Mouse (Mus musculus): ENCODE data around the gene Cd5l. TPM values are rescaled to one million over a fixed set of nuclear protein-coding genes. Genes with fewer than 3 reads are reported as not detected.
A peak's percentile ranks its signal among the peaks of the same experiment; 100 is the strongest.

Cd5l gene
- total RNA-seq (2012; rRNA removed) (0.13 and 0.17 TPM in 2 replicates), total RNA-seq (2014; rRNA removed) (0.11 and 0.15 TPM in 2 replicates), polyA plus RNA-seq (2012; ENCODE audit: insufficient read length, low read depth) (0.11 TPM in 1 of 2 replicates, not detected in the other)

- DNase-seq (ENCODE audit: extremely low read depth), result no peak
- in situ Hi-C loops (cut with MboI; ENCODE audit: low pct_ligation_motif_present, low pct_unique_long_range_greater_than_20kb, low sequenced_read_pairs) (no loop called here), dilution Hi-C loops (cut with MboI; ENCODE audit: extremely low pct_ligation_motif_present, extremely low pct_unique_long_range_greater_than_20kb, low sequenced_read_pairs) (no loop called here)
- no peaks in the 10 kb centered on the region for H3K27me3 ChIP-seq (replicated peaks)
- H3K9ac ChIP-seq (ENCODE audit: insufficient read depth, low read depth), result no peak within 1 kb of the TSS
- no peak for TF ChIP-seq BHLHE40 (IDR thresholded peaks at IDR 0.05; ENCODE audit: low read depth, low read length)
- no peak for TF ChIP-seq PAX5 (IDR thresholded peaks at IDR 0.05; ENCODE audit: low read length)
- TF ChIP-seq ZC3H11A (IDR thresholded peaks at IDR 0.05; ENCODE audit: low read depth, low read length), result no peak
- TF ChIP-seq JUN (IDR thresholded peaks at IDR 0.05; ENCODE audit: insufficient read depth, low read depth, low read length), result no peak
- no peak for TF ChIP-seq MAFK (IDR thresholded peaks at IDR 0.05; ENCODE audit: insufficient replicate concordance, low read length)
- TF ChIP-seq JUND (conservative IDR thresholded peaks at IDR 0.05; ENCODE audit: low read depth, low read length), result no peak
- TF ChIP-seq E2F4 (IDR thresholded peaks at IDR 0.05; ENCODE audit: insufficient replicate concordance, low read depth, low read length), result no peak
- no peak for TF ChIP-seq CHD1 (IDR thresholded peaks at IDR 0.05; ENCODE audit: low read depth, low read length)
- no peak for TF ChIP-seq ETS1 (conservative IDR thresholded peaks at IDR 0.05; ENCODE audit: low read depth, low read length)
- TF ChIP-seq POLR2AphosphoS2 (IDR thresholded peaks at IDR 0.05; ENCODE audit: low read depth, low read length), result no peak
- TF ChIP-seq HCFC1 (IDR thresholded peaks at IDR 0.05; ENCODE audit: low read depth, low read length), result no peak
- no peak for TF ChIP-seq ZNF384 (IDR thresholded peaks at IDR 0.05; ENCODE audit: low read depth, low read length)
- TF ChIP-seq NELFE (IDR thresholded peaks at IDR 0.05; ENCODE audit: low read depth, low read length), result no peak
- no peak for TF ChIP-seq USF2 (conservative IDR thresholded peaks at IDR 0.05; ENCODE audit: low read depth, low read length)
- no peak for TF ChIP-seq CHD2 (IDR thresholded peaks at IDR 0.05; ENCODE audit: low read length)
- no peaks in the 10 kb centered on the region for H3K79me2 ChIP-seq (replicated peaks; ENCODE audit: control insufficient read depth, extremely low read depth, insufficient read depth, poor library complexity, severe bottlenecking)
- H3K4me1 ChIP-seq (ENCODE audit: control insufficient read depth in 1 of 2, insufficient read depth in 2 of 2), result peaks cover 13 to 42% of the 10 kb centered on the region in 2 experiments
- no peak within 1 kb of the TSS for H3K4me2 ChIP-seq (ENCODE audit: insufficient read depth, low read depth, poor library complexity, severe bottlenecking)
- H3K36me3 ChIP-seq (replicated peaks in 1 of 2; ENCODE audit: control insufficient read depth in 1 of 2, insufficient read depth in 1 of 2, low read length in 1 of 2), result no peaks in the 10 kb centered on the region
- H3K9me3 ChIP-seq (replicated peaks; ENCODE audit: low read length), result no peaks in the 10 kb centered on the region
- no peak within 1 kb of the TSS for H3K4me3 ChIP-seq (replicated peaks in 1 of 3; ENCODE audit: low read depth in 2 of 3, low read length in 2 of 3, poor library complexity in 1 of 3)
- no peak within 1 kb of the TSS for H3K27ac ChIP-seq (ENCODE audit: insufficient read depth, low read depth)
Measured at GRCm38 (mm10) chr3:87357581-87357980, at the start of gene Cd5l. TSS of gene Cd5l (plus strand) at chr3:87357881.

- Histone ChIP-seq H3K9me3 (replicated peaks; ENCODE audit: low read length) (no peaks in the 10 kb centered on the region), H3K27me3 (replicated peaks) (no peaks in the 10 kb centered on the region), H3K4me1 (ENCODE audit: control insufficient read depth in 1 of 2, insufficient read depth in 2 of 2) (no peaks in the 10 kb centered on the region), H3K4me3 (replicated peaks in 1 of 3; ENCODE audit: low read depth in 2 of 3, low read length in 2 of 3, poor library complexity in 1 of 3) (no peak overlapping the region), H3K36me3 (replicated peaks in 1 of 2; ENCODE audit: control insufficient read depth in 1 of 2, insufficient read depth in 1 of 2, low read length in 1 of 2) (no peaks in the 10 kb centered on the region), H3K27ac (ENCODE audit: insufficient read depth, low read depth) (no peak overlapping the region), H3K79me2 (replicated peaks; ENCODE audit: control insufficient read depth, extremely low read depth, insufficient read depth, poor library complexity, severe bottlenecking) (no peaks in the 10 kb centered on the region), H3K4me2 (ENCODE audit: insufficient read depth, low read depth, poor library complexity, severe bottlenecking) (no peak overlapping the region), H3K9ac (ENCODE audit: insufficient read depth, low read depth) (no peak overlapping the region)
- in situ Hi-C loops (cut with MboI; ENCODE audit: low pct_ligation_motif_present, low pct_unique_long_range_greater_than_20kb, low sequenced_read_pairs) (no loop called here), dilution Hi-C loops (cut with MboI; ENCODE audit: extremely low pct_ligation_motif_present, extremely low pct_unique_long_range_greater_than_20kb, low sequenced_read_pairs) (no loop called here)
- TF ChIP-seq SMC3 (IDR thresholded peaks at IDR 0.05; ENCODE audit: low read depth, low read length), result peak; percentile 53
- TF ChIP-seq ETS1 (conservative IDR thresholded peaks at IDR 0.05; ENCODE audit: low read depth, low read length), result no peak
- TF ChIP-seq RAD21 (IDR thresholded peaks at IDR 0.05; ENCODE audit: low read depth, low read length), result peak; percentile 26
- peak in 1 of 2 experiments; percentile 54; a peak in 2 of 4 replicates for TF ChIP-seq CTCF (conservative IDR thresholded peaks at IDR 0.05 in 1 of 2, IDR thresholded peaks at IDR 0.05 in 1 of 2; ENCODE audit: low read depth in 2 of 2, low read length in 2 of 2)
- no peak for DNase-seq (ENCODE audit: extremely low read depth)
Measured at GRCm38 (mm10) chr3:87309922-87310321, 47.8 kb upstream of the Cd5l start.

Data from CH12.LX (cell line).